Mouse (Mus musculus) cerebellum, adult 8-10 months (tissue): ENCODE results near the gene Nrp1.

Source experiments
- DNase-seq: peaks from one replicate; pipeline ENCODE4 v3.0.0; 2022

Gene Nrp1

DNA sequence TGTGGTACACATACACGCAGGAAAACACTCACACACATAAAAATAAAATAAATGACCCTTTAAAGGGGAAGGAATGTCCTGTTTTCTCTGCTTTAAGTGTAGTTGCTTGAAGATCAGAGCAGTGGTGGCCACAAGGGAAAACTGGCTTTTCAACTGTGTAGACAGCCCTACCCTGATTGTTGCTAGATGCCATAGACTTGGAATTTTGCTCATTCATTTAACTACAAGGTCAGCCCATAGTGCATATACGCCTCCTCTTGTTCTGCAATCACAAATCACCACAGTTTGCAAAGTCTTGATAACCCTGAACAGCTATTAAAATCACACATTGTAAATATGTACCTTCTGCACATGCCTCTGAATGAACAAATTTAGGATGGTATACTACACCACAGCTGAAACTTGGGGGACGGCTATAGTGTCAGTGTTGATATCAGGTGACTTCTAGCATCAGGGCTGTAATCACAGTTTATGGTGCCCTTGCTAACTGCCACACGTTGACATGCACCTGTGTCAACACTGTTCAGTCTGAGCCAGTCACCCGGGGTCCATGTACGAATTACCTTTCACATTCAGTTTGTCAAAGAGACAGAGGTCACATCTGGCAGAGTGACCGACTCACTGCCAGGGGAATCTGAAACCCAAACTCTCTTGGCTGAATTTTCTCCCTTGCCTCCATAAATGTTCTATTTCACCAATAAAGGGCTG, 66.4 kb downstream of the Nrp1 start:
- DNase-seq = no peak

- no peak for DNase-seq
These were observed 68.7 kb downstream of the Nrp1 start for GRCm38 (mm10) chr8:128427071-128427470.

DNA sequence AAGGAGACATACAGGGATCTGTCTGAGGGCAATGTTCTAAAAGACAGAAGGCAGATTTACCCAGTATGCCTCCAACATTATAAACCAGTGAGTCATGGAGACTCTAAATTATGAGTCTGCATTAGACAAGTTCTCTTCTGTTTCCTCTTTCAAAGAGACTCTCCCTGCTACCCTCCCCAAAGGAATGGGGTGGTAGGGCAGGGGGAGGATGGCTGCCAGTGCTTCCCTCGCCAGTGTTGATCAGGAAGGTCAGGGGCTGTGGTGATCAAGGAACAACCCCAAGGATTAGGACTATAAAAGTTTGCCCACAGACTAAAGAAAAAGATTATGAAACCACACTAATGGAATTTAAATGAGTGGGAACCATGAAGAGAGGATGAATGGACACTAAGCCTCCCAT, 70.6 kb downstream of the Nrp1 start:
- DNase-seq = no peak

- no peak for DNase-seq
These were observed 72.7 kb downstream of the Nrp1 start for GRCm38 (mm10) chr8:128431082-128431481.

- DNase-seq = no peak
These were observed 77.3 kb downstream of the Nrp1 start for GRCm38 (mm10) chr8:128435749-128436148.

DNA sequence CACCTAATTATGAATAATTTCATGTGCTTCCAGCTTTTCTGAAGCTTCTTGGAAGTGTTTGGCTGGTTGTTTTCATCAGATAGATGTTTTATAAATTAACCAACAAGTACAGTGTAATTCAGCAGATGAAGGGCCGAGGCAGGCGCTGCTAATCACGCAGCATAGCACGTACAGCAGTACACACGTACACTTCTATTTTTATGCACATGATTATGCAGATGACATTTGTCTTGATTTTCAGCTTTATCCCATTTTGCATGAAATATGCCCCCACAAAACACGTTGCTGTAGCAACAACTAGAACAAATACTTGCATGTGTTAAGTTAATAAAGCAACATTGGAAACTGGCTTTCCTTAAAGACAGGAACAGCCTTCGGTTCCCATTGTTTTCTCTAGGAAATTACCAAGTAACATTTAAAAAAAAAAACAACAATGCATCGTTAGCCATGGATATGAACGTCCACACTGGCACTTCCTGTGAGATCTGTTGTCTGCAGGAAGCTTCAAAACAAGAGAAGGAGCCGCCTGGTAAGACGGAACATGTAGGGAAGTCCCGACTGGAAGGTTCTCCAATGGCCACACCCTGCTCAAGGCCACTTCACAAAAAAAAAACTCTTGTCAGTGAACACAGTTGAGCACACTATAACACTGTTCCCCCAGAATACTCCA, 78.9 kb downstream of the Nrp1 start:
- no peak for DNase-seq

DNA sequence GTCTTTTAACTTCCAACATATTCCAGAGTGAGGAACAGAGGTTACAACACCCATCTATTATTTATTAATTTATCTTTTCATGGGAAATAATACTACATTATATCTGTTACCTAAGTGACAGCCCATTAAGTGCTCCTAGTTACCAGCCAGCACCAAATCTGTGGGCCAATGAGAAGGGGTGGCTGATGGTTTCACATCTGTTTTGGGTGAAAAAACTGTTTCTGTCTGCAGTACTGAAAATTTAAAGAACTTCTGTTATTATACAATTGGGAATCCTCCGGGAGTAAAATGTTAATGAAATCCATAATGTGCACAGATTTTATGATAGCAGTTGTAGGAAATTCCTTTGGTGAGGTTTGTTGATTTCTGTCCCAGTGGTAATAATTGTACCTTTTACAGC, 83.0 kb downstream of the Nrp1 start:
- DNase-seq = no peak

GRCm38 (mm10) chr8:128445596-128445995, 87.2 kb downstream of the Nrp1 start:
- no peak for DNase-seq

DNA sequence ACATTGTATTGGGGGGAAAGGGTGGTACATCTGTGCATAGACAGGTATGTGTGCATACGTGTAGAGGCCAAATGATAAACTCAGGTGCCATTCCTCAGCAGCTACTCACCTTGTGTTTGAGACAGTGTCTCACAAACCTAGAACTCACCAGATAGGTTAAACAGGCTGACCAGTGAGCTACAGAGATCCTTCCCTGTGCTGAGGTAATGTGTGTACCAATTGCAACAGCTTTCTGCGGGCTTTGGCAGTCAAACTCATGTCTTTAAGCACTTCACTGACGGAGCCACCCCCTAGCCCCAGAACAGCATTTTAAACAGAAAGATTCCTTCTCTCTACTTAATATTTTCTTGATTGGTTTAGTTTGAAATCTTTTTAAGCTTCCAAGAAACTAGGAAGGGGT, 88.2 kb downstream of the Nrp1 start:
- no peak for DNase-seq

GRCm38 (mm10) chr8:128447320-128447719, 88.9 kb downstream of the Nrp1 start:
- DNase-seq = no peak

- DNase-seq = no peak
These were observed 92.1 kb downstream of the Nrp1 start for GRCm38 (mm10) chr8:128450390-128451032.

DNA sequence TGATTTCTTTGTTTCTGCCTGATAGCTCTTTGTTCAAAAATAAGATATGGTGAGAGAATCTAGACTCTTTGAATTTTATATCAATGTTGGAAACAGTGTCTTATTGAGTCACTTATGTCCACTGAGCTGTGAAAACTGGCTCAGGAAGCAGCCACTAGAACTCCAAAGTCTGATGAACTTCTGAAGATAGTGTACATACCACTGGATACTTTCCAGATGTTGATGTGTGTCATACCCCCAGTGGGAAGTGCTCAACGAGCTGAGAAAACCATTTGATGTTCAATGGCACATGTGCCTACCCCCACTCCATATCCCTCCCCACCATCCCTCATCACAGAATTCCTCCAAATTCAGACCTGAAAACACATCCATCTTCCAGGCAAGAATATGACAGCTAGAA, 92.7 kb downstream of the Nrp1 start:
- no peak for DNase-seq

GRCm38 (mm10) chr8:128453471-128453870, 95.1 kb downstream of the Nrp1 start:
- DNase-seq = no peak

DNA sequence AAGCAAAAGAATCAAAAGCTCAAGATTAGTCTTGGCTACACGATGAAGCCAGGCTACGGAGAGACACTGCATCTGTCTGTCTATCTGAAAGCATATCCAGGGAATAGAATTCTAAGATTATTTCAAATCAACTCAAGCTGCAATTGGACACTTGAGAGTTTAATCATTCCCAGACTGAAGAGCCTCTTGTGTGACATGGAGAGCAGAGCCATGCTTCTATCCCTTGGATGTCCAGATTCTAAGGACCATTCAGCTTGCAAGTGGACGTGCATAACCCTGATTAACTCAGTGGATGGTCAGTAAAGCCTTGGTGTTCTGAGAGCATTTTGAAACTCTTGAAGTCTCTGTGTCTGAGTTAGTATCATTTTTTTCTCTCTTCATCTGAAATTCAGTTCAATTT, 95.6 kb downstream of the Nrp1 start:
- no peak for DNase-seq

DNA sequence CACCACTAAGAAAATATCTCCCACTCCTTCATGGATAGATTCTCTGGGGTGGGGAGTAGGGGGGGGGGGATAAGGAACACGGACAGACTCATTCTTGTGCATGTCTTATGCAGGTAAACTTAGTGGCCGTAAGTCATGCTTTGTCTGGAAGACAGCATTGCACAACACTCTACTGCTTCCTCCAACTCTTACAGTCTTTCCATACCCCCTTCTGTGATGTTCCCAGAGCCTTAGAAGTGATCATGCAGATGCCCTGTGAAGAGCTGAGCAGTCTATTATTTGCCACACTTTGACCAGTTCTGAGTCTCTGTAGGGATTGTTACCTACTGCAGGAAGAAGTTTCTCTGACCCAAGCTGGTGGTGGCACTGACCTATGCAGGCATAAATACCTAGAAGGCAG, 98.9 kb downstream of the Nrp1 start:
- no peak for DNase-seq

DNA sequence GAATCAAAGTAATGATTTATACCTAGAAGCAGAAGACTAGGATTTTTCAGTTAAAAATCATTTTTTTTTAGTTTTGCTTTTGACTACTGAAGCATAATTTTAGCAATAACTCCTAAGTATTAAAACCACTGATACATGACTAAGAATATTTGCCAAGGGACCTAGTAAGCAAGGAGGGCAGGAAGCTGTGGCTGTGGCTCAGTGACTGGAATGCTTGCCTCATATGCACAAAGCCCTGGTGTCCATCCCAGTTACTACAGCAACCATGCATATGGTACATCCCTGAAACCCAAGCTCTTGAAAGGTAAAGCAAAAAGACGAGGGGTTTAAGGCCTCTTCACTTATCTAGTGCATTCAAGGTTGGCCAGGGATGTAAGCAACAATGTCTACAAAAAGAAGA, 101.3 kb downstream of the Nrp1 start:
- DNase-seq = no peak

DNA sequence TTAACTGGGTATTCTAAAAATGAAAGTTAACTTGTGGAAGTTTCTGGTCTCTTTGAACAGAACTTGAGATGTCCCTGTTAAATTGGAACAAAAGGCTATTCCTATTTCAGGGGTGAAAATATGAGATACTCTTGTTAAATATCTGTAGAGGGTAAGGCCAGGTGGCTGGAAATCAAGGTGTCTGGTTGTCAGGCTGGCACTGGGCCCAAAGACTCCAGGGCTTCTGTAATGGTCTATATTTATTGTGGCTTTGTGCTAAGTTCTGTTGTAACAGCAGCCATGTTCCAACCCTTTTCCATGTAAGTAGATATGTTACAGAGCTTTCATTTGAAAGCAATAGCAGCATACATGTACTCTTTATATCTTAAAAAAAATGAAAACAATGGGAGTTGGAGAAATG, 103.3 kb downstream of the Nrp1 start:
- no peak for DNase-seq

DNA sequence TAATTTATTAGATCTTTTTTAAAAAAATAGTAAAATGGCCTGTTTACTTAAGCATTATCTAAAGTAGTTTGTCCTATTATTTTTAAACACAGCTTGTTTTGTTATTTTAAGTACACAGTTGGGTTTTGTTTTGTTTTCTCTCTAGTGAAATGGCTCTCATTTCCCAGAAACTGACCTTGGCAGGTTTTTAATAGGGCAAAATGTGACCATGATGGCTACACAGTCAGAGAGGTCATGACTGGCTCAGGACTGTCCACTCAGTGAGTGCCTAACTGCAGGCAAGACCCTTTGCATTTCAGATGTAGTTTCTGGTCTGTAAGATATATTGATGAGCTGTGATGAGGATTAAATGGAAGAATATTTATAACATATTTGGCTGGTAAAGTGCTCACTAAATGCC, 104.8 kb downstream of the Nrp1 start:
- DNase-seq = no peak

GRCm38 (mm10) chr8:128464056-128464623, 105.7 kb downstream of the Nrp1 start:
- DNase-seq = no peak

DNA sequence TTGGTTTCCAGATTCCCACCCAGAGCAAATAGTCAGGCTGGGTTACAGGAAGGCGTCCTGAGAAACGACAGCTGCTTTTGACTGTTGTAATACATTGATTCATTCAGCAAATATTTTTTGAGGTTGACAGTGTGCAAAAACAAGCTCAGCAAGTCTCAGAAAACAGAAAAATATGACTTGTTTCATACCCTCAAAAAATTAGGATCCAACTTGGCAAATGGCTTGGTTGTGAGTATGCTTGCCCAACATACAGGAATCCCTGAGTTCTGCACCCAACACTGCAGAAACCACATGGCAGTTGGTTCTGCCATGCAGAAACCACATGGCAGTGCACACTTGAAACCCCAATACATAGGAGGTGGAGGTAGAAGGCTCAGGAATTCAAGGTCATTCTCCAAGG, 107.1 kb downstream of the Nrp1 start:
- DNase-seq = no peak

DNA sequence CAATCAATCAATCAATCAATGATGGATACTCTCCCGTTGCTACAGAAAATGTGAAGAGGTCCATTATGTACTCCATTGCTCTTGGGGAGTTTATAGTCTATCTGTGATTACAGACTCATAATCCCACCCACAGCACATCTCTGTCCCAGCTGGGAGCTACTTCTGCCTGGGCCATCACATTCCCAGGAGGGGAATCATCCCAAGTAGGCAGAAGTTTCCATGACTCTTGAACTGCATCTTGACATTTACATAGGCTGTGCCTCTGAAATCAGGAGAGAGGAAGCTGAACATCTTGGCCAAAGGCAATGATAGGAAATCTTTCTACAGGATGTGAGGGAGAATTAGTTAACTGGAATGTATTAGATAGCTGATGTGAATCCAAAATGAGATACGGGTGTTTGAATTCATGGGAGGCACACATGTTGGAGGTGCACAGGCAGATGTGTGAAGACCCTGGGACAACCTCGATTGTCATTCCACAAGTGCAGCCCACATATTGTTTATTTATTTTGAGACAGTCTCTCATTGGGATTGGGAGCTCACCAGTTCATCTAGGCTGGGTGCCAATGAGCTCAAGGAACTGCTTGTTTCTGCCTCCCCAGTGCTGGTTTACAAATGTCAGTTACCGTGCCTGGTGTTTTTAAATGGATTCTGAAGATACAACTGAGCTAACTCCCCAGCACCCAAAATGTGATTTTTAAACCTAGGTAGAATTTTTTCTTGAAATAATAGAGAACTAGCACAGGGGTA, 108.5 kb downstream of the Nrp1 start:
- DNase-seq = no peak

DNA sequence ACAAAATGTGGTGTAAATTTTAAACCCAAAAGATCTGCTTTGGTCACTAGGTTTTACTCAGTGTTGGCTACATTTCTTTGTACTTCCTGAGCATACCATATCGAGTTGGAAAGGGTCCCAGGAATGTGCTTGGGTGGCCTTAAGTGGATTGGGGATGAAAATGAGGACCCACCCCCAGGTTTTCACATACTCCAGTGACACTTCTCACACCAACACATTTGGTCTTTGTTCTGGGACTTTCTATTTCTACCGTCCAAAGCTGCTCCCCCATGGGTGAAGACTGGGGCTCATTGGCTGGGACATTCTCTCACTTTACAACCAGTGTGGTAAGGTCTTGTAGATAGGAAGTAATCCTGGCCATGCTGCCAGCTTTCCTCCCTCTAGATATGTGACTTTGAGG, 111.7 kb downstream of the Nrp1 start:
- no peak for DNase-seq

GRCm38 (mm10) chr8:128471186-128471585, 112.8 kb downstream of the Nrp1 start:
- no peak for DNase-seq
